Mouse (Mus musculus) E14TG2a.4 (cell line): ENCODE results near the gene Rnf114.

Source experiments
- CTCF ChIP-seq: conservative IDR thresholded peaks from 2 replicates; pipeline ENCODE4 v1.5.1; 2014; ENCODE audit warnings: low read length
- NANOG ChIP-seq: IDR thresholded peaks from 2 replicates; pipeline ENCODE4 v1.6.1; 2014; ENCODE audit warnings: borderline replicate concordance, low read length, mixed read lengths

- TF ChIP-seq CTCF, result no peak
- no peak for TF ChIP-seq NANOG
Observed at GRCm38 (mm10) chr2:167552292-167552691, 59.8 kb downstream of the Rnf114 start.
